Mouse (Mus musculus): ENCODE data around the gene Wdr24.
A peak's percentile ranks its signal among the peaks of the same experiment; 100 is the strongest.
"Not testable (repeated sequence)": the region's sequence is repeated elsewhere in the genome, so short reads cannot be mapped to it uniquely, and the experiment has no call there.

Wdr24 gene

GRCm38 (mm10) chr17:25860229-25860628 lies 36.8 kb downstream of the Wdr24 start:
- DNase-seq (ENCODE audit: low spot score in 2 of 2), result no peak

DNA sequence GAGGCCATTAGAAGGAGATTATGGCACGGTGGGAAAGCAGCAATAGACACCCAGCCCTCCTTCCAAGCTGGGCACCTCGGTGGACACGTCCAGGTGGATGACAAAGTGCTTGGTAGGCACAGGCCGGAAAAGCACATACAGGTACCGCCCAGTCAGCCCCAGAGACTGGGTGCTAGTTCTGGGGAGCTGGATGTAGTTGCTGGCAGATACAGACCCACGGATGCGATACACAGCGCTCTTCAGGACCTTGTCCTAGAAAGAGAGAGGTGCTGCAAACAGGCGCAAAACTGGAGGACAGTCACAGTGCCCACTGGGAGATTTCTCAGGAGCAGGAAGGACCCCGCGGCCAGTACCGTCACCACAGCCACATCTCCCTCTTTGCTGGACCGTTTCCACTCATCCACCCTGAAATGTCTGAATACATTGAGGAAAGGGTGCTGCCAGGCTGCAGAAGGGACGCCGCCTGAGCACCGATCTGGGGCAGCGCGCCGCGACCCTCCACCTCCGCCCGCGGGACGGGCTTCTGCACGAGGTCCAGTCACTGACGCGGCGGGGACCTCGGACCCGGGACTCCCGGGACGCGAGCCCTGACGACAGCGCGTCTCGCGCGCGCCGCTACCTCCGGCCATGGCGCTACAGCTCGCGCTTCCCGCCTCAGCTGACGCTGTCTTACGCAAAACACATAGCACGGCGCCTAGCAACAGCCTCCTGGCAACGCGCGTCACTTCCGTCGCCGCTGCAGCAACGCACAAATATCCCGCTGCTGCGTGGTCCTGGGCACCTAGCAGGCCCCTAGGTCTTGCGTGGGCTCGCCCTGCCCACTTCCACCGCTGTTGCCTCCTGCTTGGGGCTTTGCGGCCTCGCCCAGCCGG lies 37.6 kb downstream of the Wdr24 start, which contains the start of gene Wdr90:
Gene Wdr90 (minus strand): TSS at position 670 of the 872 bp plus-strand sequence.
- DNase-seq (ENCODE audit: low spot score in 2 of 2), result peak; percentile 81 to 92

DNA sequence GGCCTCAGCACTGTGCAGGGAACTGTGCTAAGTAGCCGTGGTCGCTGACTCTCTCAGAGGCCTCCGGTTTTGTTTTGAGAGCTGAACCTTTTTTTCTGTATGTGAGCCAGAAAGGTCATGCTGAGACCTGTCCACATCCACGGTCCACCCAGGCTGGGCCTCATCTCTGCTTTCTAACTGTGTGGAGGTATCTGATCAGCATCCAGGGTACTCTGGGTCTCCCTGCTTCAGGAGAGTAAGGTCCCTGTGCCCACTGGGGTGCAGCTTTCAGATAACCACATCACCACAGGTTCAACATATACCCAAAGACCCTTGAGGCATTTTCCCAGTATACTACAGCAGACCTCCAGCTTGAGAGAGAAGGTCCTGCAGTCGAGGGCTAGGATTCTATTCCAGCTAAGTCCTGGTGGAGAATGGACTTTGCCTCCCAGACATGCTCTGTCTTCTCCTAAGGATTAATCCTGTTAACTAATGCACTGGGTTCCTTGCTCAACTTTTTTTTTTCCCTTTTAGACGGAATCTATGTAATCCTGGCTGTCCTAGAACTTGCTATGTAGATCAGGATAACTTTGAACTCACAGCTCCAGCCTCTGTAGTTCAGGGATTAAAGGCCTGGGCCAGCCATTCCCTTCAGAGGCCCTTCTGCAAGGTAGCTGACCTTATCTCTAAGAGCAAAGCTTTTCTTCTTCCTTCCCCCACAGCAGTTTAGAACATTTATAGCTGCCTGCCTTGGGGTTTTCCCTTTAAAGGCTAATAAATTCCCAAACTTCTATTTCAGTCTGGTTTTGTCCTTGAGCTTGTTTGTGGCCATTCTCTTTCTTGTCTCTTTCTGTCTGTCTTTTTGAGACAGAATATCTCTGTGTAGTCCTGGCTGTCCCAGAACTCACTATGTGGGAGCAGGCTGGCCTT lies 38.5 kb downstream of the Wdr24 start:
- DNase-seq (ENCODE audit: low spot score in 2 of 2), result no peak

GRCm38 (mm10) chr17:25863681-25864080 lies 40.3 kb downstream of the Wdr24 start:
- DNase-seq (ENCODE audit: low spot score in 2 of 2), result no peak

DNA sequence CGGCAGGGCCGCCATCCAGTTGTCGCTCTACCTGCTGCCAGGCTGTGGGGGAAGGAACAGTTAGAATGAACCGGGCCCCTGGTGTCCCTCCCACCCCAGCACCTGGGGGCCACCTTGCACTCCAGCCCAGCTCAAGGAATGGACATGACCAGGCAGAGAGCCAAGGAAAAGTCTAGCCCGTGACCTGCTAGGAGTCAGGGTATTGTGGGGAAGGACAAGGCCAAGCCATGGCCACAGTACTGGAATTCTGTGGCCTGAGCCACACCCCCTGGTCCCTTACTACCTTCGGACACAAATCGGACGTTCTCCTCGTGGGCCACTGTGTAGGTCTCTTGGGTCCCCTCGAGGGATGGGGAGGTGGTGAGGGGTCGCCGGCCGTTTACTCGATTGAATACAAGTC lies 40.9 kb downstream of the Wdr24 start:
- DNase-seq (ENCODE audit: low spot score in 2 of 2), result no peak

- DNase-seq (ENCODE audit: low spot score in 2 of 2), result no peak
Measured at GRCm38 (mm10) chr17:25865288-25865687, 41.9 kb downstream of the Wdr24 start.

DNA sequence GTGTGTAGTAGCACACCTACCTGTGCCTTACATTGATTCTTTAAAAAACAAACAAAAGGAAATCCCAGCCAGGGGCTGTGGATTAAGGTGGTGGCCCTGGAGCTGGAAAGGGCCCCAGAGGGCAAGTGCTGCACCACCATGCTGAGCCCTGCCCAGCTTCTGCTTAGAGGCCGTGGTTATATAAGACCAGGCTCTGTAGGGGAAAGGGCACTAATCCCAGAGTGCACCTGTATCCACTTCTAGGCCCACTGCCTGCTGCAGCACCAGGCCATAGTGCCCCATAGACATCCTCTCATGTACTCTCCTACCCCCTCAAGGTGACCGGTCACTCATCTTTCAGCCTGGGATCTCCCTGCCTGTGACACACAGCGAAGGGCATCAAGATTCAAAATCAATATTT lies 42.7 kb downstream of the Wdr24 start:
- no peak for DNase-seq (ENCODE audit: low spot score in 2 of 2)

- DNase-seq (ENCODE audit: low spot score in 2 of 2), result no peak
Measured at GRCm38 (mm10) chr17:25867509-25867835, 44.0 kb downstream of the Wdr24 start.

GRCm38 (mm10) chr17:25867836-25868600 lies 44.6 kb downstream of the Wdr24 start:
- peak in 1 of 2 experiments; percentile 44 for DNase-seq (ENCODE audit: low spot score in 2 of 2)

DNA sequence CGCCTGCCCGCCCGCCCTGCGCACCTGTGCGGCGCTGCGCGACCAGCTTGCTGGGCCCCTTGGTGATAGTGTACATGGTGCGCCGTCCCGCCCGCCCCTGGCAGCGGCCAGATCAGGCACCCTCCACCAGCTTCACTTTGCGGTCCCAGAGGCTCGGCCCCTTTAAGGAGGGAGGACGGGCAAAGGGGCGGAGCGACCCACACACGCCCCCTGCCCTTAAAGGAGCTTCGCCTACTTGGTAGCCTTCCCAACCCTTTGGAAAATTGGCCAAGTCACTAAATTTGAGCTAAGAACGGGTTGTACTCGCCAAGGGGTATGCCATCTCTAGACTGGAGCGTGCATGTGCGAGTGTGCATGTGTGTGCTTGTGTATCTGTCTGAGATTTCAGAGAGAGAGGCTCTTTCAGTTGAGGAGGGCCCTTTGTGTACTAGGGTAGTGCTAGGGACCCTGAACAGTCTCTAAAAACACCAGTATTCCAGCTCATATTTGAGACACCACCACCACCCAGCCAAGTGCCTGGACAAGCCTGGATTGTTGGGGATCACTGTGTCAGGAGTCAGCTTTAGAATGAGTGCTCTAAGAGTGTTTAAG lies 45.3 kb downstream of the Wdr24 start, which contains the start of gene Mcrip2:
Gene Mcrip2 (minus strand): TSS at position 164 of the 591 bp plus-strand sequence.
- peak; percentile 49 to 58 for DNase-seq (ENCODE audit: low spot score in 2 of 2)

- no peak for DNase-seq (ENCODE audit: low spot score in 2 of 2)
Measured at GRCm38 (mm10) chr17:25869498-25869897, 46.1 kb downstream of the Wdr24 start.

GRCm38 (mm10) chr17:25869954-25870353 lies 46.5 kb downstream of the Wdr24 start:
- DNase-seq (ENCODE audit: low spot score in 2 of 2), result no peak

- DNase-seq (ENCODE audit: low spot score in 2 of 2), result not testable (repeated sequence)
Measured at GRCm38 (mm10) chr17:25871566-25871965, 48.1 kb downstream of the Wdr24 start.

DNA sequence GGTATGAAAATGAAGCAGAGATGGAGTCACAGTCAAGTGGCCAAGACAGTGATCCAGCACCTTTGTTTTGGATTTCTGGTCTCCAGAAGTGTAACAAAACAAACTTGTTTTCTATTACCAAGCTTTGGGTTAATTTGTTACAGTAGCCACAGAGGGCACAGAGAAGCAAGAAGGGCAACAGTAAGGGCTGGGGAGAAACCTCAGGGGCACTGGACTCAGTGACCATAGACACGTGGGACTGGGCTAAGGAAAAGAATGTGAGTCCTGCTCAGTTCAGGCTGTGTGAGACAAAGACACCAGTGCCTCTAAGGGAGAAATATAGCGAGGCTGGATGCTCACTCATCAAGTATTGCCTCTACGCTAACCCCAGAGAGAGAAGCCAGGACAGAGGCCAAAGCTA lies 49.2 kb downstream of the Wdr24 start:
- no peak for DNase-seq (ENCODE audit: low spot score in 2 of 2)

DNA sequence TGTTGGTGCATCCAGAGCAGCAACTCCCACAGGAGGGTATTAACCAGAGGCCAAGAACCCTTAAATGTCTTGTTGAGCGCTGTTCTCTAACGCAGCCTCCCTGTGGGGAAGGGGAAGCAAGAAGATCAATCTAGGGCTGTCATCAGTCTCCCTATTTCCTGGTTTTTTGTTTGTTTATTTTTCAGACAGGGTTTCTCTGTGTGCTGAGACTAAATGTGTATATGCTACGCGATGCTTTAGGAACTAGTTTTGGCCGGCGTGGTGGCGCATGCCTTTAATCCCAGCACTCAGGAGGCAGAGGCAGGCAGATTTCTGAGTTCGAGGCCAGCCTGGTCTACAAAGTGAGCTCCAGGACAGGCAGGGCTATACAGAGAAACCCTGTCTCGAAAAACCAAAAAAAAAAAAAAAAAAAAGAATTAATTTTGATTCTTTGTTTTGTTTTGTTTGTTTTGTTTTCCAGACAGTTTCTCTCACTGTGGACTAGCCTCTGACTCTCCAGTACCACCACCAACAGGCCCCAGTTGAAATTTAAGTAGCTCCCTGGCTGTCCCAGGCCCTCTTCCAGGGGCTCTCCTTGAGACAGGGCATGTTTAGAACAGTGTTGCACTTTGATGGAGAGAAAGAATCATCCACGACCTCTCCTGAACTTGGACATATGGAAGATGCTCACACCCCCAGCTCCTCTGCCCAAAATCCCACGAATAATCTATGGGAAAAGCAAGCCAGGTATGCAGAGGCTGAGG lies 50.1 kb downstream of the Wdr24 start:
- no peak for DNase-seq (ENCODE audit: low spot score in 2 of 2)

- no peak for DNase-seq (ENCODE audit: low spot score in 2 of 2)
Measured at GRCm38 (mm10) chr17:25874148-25874720, 50.8 kb downstream of the Wdr24 start.

DNA sequence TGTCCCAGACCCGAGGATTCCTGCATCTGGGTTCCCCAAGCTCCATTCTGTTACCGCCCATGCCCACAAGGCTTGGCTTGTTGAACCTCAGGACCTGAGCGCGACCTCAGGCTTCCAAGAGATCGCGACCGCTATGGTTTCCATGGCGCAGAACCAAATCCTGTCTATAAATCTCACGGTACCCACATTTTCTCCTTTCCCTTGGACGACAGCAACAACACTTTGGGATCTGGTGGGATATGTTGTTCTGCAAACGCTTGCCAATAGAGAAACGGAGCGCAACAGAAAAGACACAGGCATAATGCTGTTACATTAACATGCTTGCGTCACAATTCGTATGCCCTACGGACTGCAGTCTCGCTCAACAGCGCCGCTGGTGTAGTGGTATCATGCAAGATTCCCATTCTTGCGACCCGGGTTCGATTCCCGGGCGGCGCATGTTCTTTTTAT lies 51.3 kb downstream of the Wdr24 start, which contains the start of gene Mettl26:
Gene Mettl26 (plus strand): TSS at position 354 of the 450 bp plus-strand sequence.
- peak; percentile 95 to 99 for DNase-seq (ENCODE audit: low spot score in 2 of 2)

- DNase-seq (ENCODE audit: low spot score in 2 of 2), result peak; percentile 86 to 92
Measured at GRCm38 (mm10) chr17:25875171-25876136, 52.0 kb downstream of the Wdr24 start.
